Mouse (Mus musculus) spleen, adult 2 months (tissue): ENCODE measurements around the gene Akna.

Source experiments
- CTCF ChIP-seq: fragments of 200-500 bp; IDR thresholded peaks from 2 replicates; pipeline ENCODE4 v1.5.1; 2011; ENCODE audit warnings: mild to moderate bottlenecking, inconsistent platforms; ENCODE audit not compliant: insufficient read depth, insufficient read length, insufficient replicate concordance; ENCODE audit errors: extremely low read depth
- POLR2A ChIP-seq: fragments of 200-500 bp; IDR thresholded peaks from 2 replicates; pipeline ENCODE4 v1.6.1; 2011; ENCODE audit warnings: low read depth, low read length, inconsistent platforms

DNA sequence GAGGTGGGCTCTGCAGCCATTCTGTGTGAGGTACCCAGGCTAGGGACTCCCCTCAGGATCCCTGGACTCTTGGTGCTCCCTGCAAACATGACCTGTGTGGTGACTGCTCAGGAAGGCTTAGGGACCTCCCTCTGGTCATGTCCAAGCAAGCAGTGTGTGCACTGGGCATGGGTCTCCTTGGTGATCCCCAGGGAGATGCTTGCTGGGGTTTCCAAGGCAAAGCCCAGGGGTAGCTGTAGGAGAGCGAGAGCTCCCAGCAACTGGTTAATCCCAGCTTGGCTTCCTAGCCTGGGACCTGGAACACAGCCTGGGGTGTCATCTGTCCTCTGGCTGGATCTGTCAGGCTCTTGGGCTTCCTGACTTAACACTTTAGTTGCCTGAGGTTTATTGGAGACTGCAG lies 27.8 kb downstream of the Akna start:
- TF ChIP-seq CTCF (no peak), POLR2A (no peak)
